Mouse (Mus musculus): Measurements from ENCODE around the gene Scrg1. TPM values are rescaled to one million over a fixed set of nuclear protein-coding genes. Genes with fewer than 3 reads are reported as not detected.

The Scrg1 gene
- 8.3 and 10.0 TPM in 2 replicates for polyA plus RNA-seq (2014; fragmentation: Nextera tagmentation; extraction: Ambion mirVana)

GRCm38 (mm10) chr8:57455765-57456164 lies at the start of gene Scrg1:
Scrg1 (plus strand) TSS chr8:57455923.
- Histone ChIP-seq H3K4me3 (ENCODE audit: low read depth, low read length) (no peak within 1 kb of the TSS), H3K4me2 (ENCODE audit: low read depth, low read length) (peak within 1 kb of the TSS; percentile 20; the same call in 1 of the 2 replicates), H3K9me3 (ENCODE audit: control insufficient read depth, low read length) (no peaks in the 10 kb centered on the region), H3K9ac (ENCODE audit: low read depth, low read length) (no peak within 1 kb of the TSS), H3K27ac (replicated peaks; ENCODE audit: low read depth, low read length) (peak within 1 kb of the TSS; percentile 31; the same call in 1 of the 2 replicates), H3K36me3 (ENCODE audit: control insufficient read depth, insufficient read depth, low read length) (no peaks in the 10 kb centered on the region), H3K4me1 (ENCODE audit: control insufficient read depth, insufficient read depth, low read length) (no peaks in the 10 kb centered on the region), H3K27me3 (replicated peaks; ENCODE audit: control insufficient read depth, insufficient read depth, low read length) (no peaks in the 10 kb centered on the region)
- ATAC-seq (ENCODE audit: low read depth) (peak; percentile 33; the same call in 1 of the 2 replicates), DNase-seq (ENCODE audit: low spot score) (peak; percentile 16)
- WGBS = 51% methylated on average over 3 of the region's 3 CpGs

GRCm38 (mm10) chr8:57406366-57406765 lies 49.4 kb upstream of the Scrg1 start:
- Histone ChIP-seq H3K4me2 (ENCODE audit: low read depth, low read length) (no peak overlapping the region), H3K9ac (ENCODE audit: low read depth, low read length) (no peak overlapping the region), H3K4me3 (ENCODE audit: low read depth, low read length) (no peak overlapping the region), H3K27me3 (replicated peaks; ENCODE audit: control insufficient read depth, insufficient read depth, low read length) (peaks cover 21% of the 10 kb centered on the region), H3K27ac (replicated peaks; ENCODE audit: low read depth, low read length) (no peak overlapping the region), H3K36me3 (ENCODE audit: control insufficient read depth, insufficient read depth, low read length) (no peaks in the 10 kb centered on the region), H3K4me1 (ENCODE audit: control insufficient read depth, insufficient read depth, low read length) (no peaks in the 10 kb centered on the region), H3K9me3 (ENCODE audit: control insufficient read depth, low read length) (no peaks in the 10 kb centered on the region)
- ATAC-seq (ENCODE audit: low read depth) (no peak), DNase-seq (ENCODE audit: low spot score) (no peak)
- 75% methylated on average over 4 of the region's 4 CpGs for WGBS

- H3K9ac ChIP-seq (ENCODE audit: low read depth, low read length) = no peak overlapping the region
- no peaks in the 10 kb centered on the region for H3K9me3 ChIP-seq (ENCODE audit: control insufficient read depth, low read length)
- 33% methylated on average over 2 of the region's 2 CpGs for WGBS
- H3K4me1 ChIP-seq (ENCODE audit: control insufficient read depth, insufficient read depth, low read length) = no peaks in the 10 kb centered on the region
- H3K27me3 ChIP-seq (replicated peaks; ENCODE audit: control insufficient read depth, insufficient read depth, low read length) = peaks cover 21% of the 10 kb centered on the region
- no peak overlapping the region for H3K4me3 ChIP-seq (ENCODE audit: low read depth, low read length)
- no peaks in the 10 kb centered on the region for H3K36me3 ChIP-seq (ENCODE audit: control insufficient read depth, insufficient read depth, low read length)
- no peak overlapping the region for H3K27ac ChIP-seq (replicated peaks; ENCODE audit: low read depth, low read length)
- no peak overlapping the region for H3K4me2 ChIP-seq (ENCODE audit: low read depth, low read length)
- DNase-seq (ENCODE audit: low spot score) (no peak), ATAC-seq (ENCODE audit: low read depth) (no peak)
Measured at GRCm38 (mm10) chr8:57409333-57409732, 46.4 kb upstream of the Scrg1 start.

GRCm38 (mm10) chr8:57409779-57410472 lies 45.8 kb upstream of the Scrg1 start:
- no peak overlapping the region for H3K27ac ChIP-seq (replicated peaks; ENCODE audit: low read depth, low read length)
- DNase-seq (ENCODE audit: low spot score) (no peak), ATAC-seq (ENCODE audit: low read depth) (no peak)
- H3K4me2 ChIP-seq (ENCODE audit: low read depth, low read length) = peak overlapping the region; percentile 37
- H3K36me3 ChIP-seq (ENCODE audit: control insufficient read depth, insufficient read depth, low read length) = no peaks in the 10 kb centered on the region
- H3K27me3 ChIP-seq (replicated peaks; ENCODE audit: control insufficient read depth, insufficient read depth, low read length) = peaks cover 21% of the 10 kb centered on the region
- 25% methylated on average over 15 of the region's 15 CpGs for WGBS
- H3K9ac ChIP-seq (ENCODE audit: low read depth, low read length) = no peak overlapping the region
- H3K9me3 ChIP-seq (ENCODE audit: control insufficient read depth, low read length) = no peaks in the 10 kb centered on the region
- peak overlapping the region; percentile 1; the same call in 1 of the 2 replicates for H3K4me3 ChIP-seq (ENCODE audit: low read depth, low read length)
- no peaks in the 10 kb centered on the region for H3K4me1 ChIP-seq (ENCODE audit: control insufficient read depth, insufficient read depth, low read length)

- WGBS = 8% methylated on average over 16 of the region's 16 CpGs
- no peak for ATAC-seq (ENCODE audit: low read depth)
Measured at GRCm38 (mm10) chr8:57410473-57410863, 45.3 kb upstream of the Scrg1 start.

GRCm38 (mm10) chr8:57411366-57411765 lies 44.4 kb upstream of the Scrg1 start:
- H3K36me3 ChIP-seq (ENCODE audit: control insufficient read depth, insufficient read depth, low read length) = no peaks in the 10 kb centered on the region
- H3K9ac ChIP-seq (ENCODE audit: low read depth, low read length) = no peak overlapping the region
- no peaks in the 10 kb centered on the region for H3K9me3 ChIP-seq (ENCODE audit: control insufficient read depth, low read length)
- H3K4me1 ChIP-seq (ENCODE audit: control insufficient read depth, insufficient read depth, low read length) = no peaks in the 10 kb centered on the region
- no peak overlapping the region for H3K4me2 ChIP-seq (ENCODE audit: low read depth, low read length)
- H3K4me3 ChIP-seq (ENCODE audit: low read depth, low read length) = no peak overlapping the region
- no peak overlapping the region for H3K27ac ChIP-seq (replicated peaks; ENCODE audit: low read depth, low read length)
- DNase-seq (ENCODE audit: low spot score) (no peak), ATAC-seq (ENCODE audit: low read depth) (no peak)
- 64% methylated on average over 6 of the region's 6 CpGs for WGBS
- H3K27me3 ChIP-seq (replicated peaks; ENCODE audit: control insufficient read depth, insufficient read depth, low read length) = peaks cover 21% of the 10 kb centered on the region

More at GRCm38 (mm10) chr8:57410473-57410863, 45.3 kb upstream of the Scrg1 start:
- H3K4me1 ChIP-seq (ENCODE audit: control insufficient read depth, insufficient read depth, low read length) = no peaks in the 10 kb centered on the region
- peak overlapping the region; percentile 37 for H3K4me2 ChIP-seq (ENCODE audit: low read depth, low read length)
- H3K36me3 ChIP-seq (ENCODE audit: control insufficient read depth, insufficient read depth, low read length) = no peaks in the 10 kb centered on the region
- peaks cover 21% of the 10 kb centered on the region for H3K27me3 ChIP-seq (replicated peaks; ENCODE audit: control insufficient read depth, insufficient read depth, low read length)
- no peak overlapping the region for H3K9ac ChIP-seq (ENCODE audit: low read depth, low read length)
- peak; percentile 16 for DNase-seq (ENCODE audit: low spot score)
- H3K9me3 ChIP-seq (ENCODE audit: control insufficient read depth, low read length) = no peaks in the 10 kb centered on the region
- no peak overlapping the region for H3K27ac ChIP-seq (replicated peaks; ENCODE audit: low read depth, low read length)
- peak overlapping the region; percentile 1; the same call in 1 of the 2 replicates for H3K4me3 ChIP-seq (ENCODE audit: low read depth, low read length)

GRCm38 (mm10) chr8:57416827-57417226 lies 38.9 kb upstream of the Scrg1 start:
- Histone ChIP-seq H3K4me2 (ENCODE audit: low read depth, low read length) (no peak overlapping the region), H3K4me1 (ENCODE audit: control insufficient read depth, insufficient read depth, low read length) (no peaks in the 10 kb centered on the region), H3K36me3 (ENCODE audit: control insufficient read depth, insufficient read depth, low read length) (no peaks in the 10 kb centered on the region), H3K27ac (replicated peaks; ENCODE audit: low read depth, low read length) (no peak overlapping the region), H3K27me3 (replicated peaks; ENCODE audit: control insufficient read depth, insufficient read depth, low read length) (no peaks in the 10 kb centered on the region), H3K9ac (ENCODE audit: low read depth, low read length) (no peak overlapping the region), H3K9me3 (ENCODE audit: control insufficient read depth, low read length) (no peaks in the 10 kb centered on the region), H3K4me3 (ENCODE audit: low read depth, low read length) (no peak overlapping the region)
- ATAC-seq (ENCODE audit: low read depth) (no peak), DNase-seq (ENCODE audit: low spot score) (no peak)
- WGBS = 93% methylated on average over 5 of the region's 5 CpGs

GRCm38 (mm10) chr8:57426074-57426473 lies 29.6 kb upstream of the Scrg1 start:
- no peaks in the 10 kb centered on the region for H3K9me3 ChIP-seq (ENCODE audit: control insufficient read depth, low read length)
- 10% methylated on average over 3 of the region's 3 CpGs for WGBS
- no peak overlapping the region for H3K9ac ChIP-seq (ENCODE audit: low read depth, low read length)
- H3K27ac ChIP-seq (replicated peaks; ENCODE audit: low read depth, low read length) = no peak overlapping the region
- no peak overlapping the region for H3K4me2 ChIP-seq (ENCODE audit: low read depth, low read length)
- no peaks in the 10 kb centered on the region for H3K36me3 ChIP-seq (ENCODE audit: control insufficient read depth, insufficient read depth, low read length)
- peak; percentile 61 for DNase-seq (ENCODE audit: low spot score)
- no peak overlapping the region for H3K4me3 ChIP-seq (ENCODE audit: low read depth, low read length)
- H3K27me3 ChIP-seq (replicated peaks; ENCODE audit: control insufficient read depth, insufficient read depth, low read length) = peaks cover 13% of the 10 kb centered on the region
- no peaks in the 10 kb centered on the region for H3K4me1 ChIP-seq (ENCODE audit: control insufficient read depth, insufficient read depth, low read length)
- no peak for ATAC-seq (ENCODE audit: low read depth)

Measured in embryonic facial prominence, embryonic 14.5 days (tissue).